Mouse (Mus musculus) testis, adult 2 months (tissue): ENCODE results near the gene Pcx. TPM values are rescaled to one million over a fixed set of nuclear protein-coding genes. Genes with fewer than 3 reads are reported as not detected.

Experiments
- H3K27ac ChIP-seq: fragments of 200-500 bp; 2 replicates; pipeline ENCODE4 v1.5.1; 2012; ENCODE audit warnings: low read depth, low read length; ENCODE audit not compliant: control insufficient read depth, insufficient read depth
- H3K27me3 ChIP-seq: fragments of 200-500 bp; 2 replicates; pipeline ENCODE4 v1.6.1; 2012; ENCODE audit warnings: mild to moderate bottlenecking, low read length, moderate library complexity; ENCODE audit not compliant: control insufficient read depth, insufficient read depth
- H3K36me3 ChIP-seq: fragments of 200-500 bp; 2 replicates; pipeline ENCODE4 v1.6.1; 2012; ENCODE audit warnings: mild to moderate bottlenecking, low read length; ENCODE audit not compliant: control insufficient read depth, insufficient read depth
- H3K4me1 ChIP-seq: fragments of 200-500 bp; 2 replicates; pipeline ENCODE4 v1.6.1; 2012; ENCODE audit warnings: low read length; ENCODE audit not compliant: control insufficient read depth, insufficient read depth
- H3K4me3 ChIP-seq: fragments of 200-500 bp; 2 replicates; pipeline ENCODE4 v1.5.1; 2012; ENCODE audit warnings: low read depth, mild to moderate bottlenecking, low read length, moderate library complexity, mixed read lengths; ENCODE audit not compliant: control insufficient read depth
- CTCF ChIP-seq: fragments of 200-500 bp; IDR thresholded peaks from 2 replicates; pipeline ENCODE4 v1.5.1; 2012; ENCODE audit warnings: low read depth, mild to moderate bottlenecking, inconsistent platforms, low read length, moderate library complexity; ENCODE audit not compliant: control insufficient read depth, insufficient read depth, insufficient replicate concordance
- POLR2A ChIP-seq: fragments of 200-500 bp; IDR thresholded peaks from 2 replicates; pipeline ENCODE4 v1.6.1; 2012; ENCODE audit warnings: low read depth, mild to moderate bottlenecking, inconsistent platforms, low read length, moderate library complexity; ENCODE audit not compliant: control insufficient read depth
- polyA plus RNA-seq: library from polyadenylated mRNA; depleted of rRNA; stranded (reverse); fragments of >200 nt; gene quantifications from 2 replicates; pipeline ENCODE4 v1.2.3, GENCODE M21; 2012

Gene Pcx
- polyA plus RNA-seq, 1 experiment = 14.3 TPM

- no peak overlapping the region for H3K27ac ChIP-seq
- TF ChIP-seq POLR2A (no peak), CTCF (no peak)
- no peak overlapping the region for H3K4me3 ChIP-seq
- no peaks in the 10 kb centered on the region for H3K27me3 ChIP-seq
- peaks cover 7% of the 10 kb centered on the region for H3K4me1 ChIP-seq
- no peaks in the 10 kb centered on the region; the same call in none of the 2 replicates for H3K36me3 ChIP-seq
Observed at GRCm38 (mm10) chr19:4624006-4624405, 113.7 kb downstream of the Pcx start.

- TF ChIP-seq POLR2A (no peak; the same call in 1 of the 2 replicates), CTCF (no peak)
Observed at GRCm38 (mm10) chr19:4624406-4625178, 114.3 kb downstream of the Pcx start.

GRCm38 (mm10) chr19:4625179-4625828, 115.0 kb downstream of the Pcx start, which contains the start of gene Rce1:
Gene Rce1, minus strand, starts transcription at chr19:4625641.
- no peak for TF ChIP-seq CTCF
- TF ChIP-seq POLR2A = peak; percentile 73
- peak within 1 kb of the TSS; percentile 81 for H3K27ac ChIP-seq
- H3K4me3 ChIP-seq = peak within 1 kb of the TSS; percentile 88
- H3K4me1 ChIP-seq = peaks cover 7% of the 10 kb centered on the region
- H3K36me3 ChIP-seq = no peaks in the 10 kb centered on the region; the same call in 1 of the 2 replicates
- H3K27me3 ChIP-seq = no peaks in the 10 kb centered on the region

More at GRCm38 (mm10) chr19:4624406-4625178, 114.3 kb downstream of the Pcx start:
- H3K27ac ChIP-seq = peak overlapping the region; percentile 81
- H3K4me1 ChIP-seq = peaks cover 7% of the 10 kb centered on the region
- peak overlapping the region; percentile 88 for H3K4me3 ChIP-seq
- H3K36me3 ChIP-seq = no peaks in the 10 kb centered on the region; the same call in none of the 2 replicates
- H3K27me3 ChIP-seq = no peaks in the 10 kb centered on the region

- peak overlapping the region; percentile 80 for H3K27ac ChIP-seq
- H3K4me3 ChIP-seq = peak overlapping the region; percentile 88
- no peaks in the 10 kb centered on the region; the same call in 1 of the 2 replicates for H3K36me3 ChIP-seq
- TF ChIP-seq POLR2A (no peak), CTCF (no peak)
- no peaks in the 10 kb centered on the region for H3K27me3 ChIP-seq
- H3K4me1 ChIP-seq = peaks cover 7% of the 10 kb centered on the region
Observed at GRCm38 (mm10) chr19:4625829-4626535, 115.7 kb downstream of the Pcx start.

GRCm38 (mm10) chr19:4628819-4629218, 118.5 kb downstream of the Pcx start:
- no peak overlapping the region for H3K27ac ChIP-seq
- peaks cover 7% of the 10 kb centered on the region for H3K4me1 ChIP-seq
- H3K27me3 ChIP-seq = no peaks in the 10 kb centered on the region
- TF ChIP-seq POLR2A = no peak
- TF ChIP-seq CTCF = peak; percentile 30; the same call in 1 of the 2 replicates
- no peak overlapping the region for H3K4me3 ChIP-seq
- no peaks in the 10 kb centered on the region for H3K36me3 ChIP-seq

GRCm38 (mm10) chr19:4635986-4636385, 125.7 kb downstream of the Pcx start:
- H3K4me3 ChIP-seq = no peak overlapping the region
- no peaks in the 10 kb centered on the region for H3K27me3 ChIP-seq
- H3K36me3 ChIP-seq = no peaks in the 10 kb centered on the region
- no peaks in the 10 kb centered on the region for H3K4me1 ChIP-seq
- TF ChIP-seq POLR2A (no peak), CTCF (no peak)
- no peak overlapping the region for H3K27ac ChIP-seq

GRCm38 (mm10) chr19:4644271-4644670, 134.0 kb downstream of the Pcx start:
- TF ChIP-seq CTCF (no peak), POLR2A (no peak)
- Histone ChIP-seq H3K27ac (no peak overlapping the region), H3K36me3 (no peaks in the 10 kb centered on the region), H3K27me3 (no peaks in the 10 kb centered on the region), H3K4me1 (no peaks in the 10 kb centered on the region), H3K4me3 (no peak overlapping the region)
